Mouse (Mus musculus): Measurements from ENCODE around the gene Gm21852. TPM values are rescaled to one million over a fixed set of nuclear protein-coding genes. Genes with fewer than 3 reads are reported as not detected.
"Not testable (repeated sequence)": the region's sequence is repeated elsewhere in the genome, so short reads cannot be mapped to it uniquely, and the experiment has no call there.

Gm21852 gene
- not detected in 2 replicates for polyA plus RNA-seq (2014; fragmentation: Nextera tagmentation; extraction: Ambion mirVana)

- not testable (repeated sequence) for DNase-seq (ENCODE audit: low spot score); H3K9me3 ChIP-seq (replicated peaks; ENCODE audit: control insufficient read depth, low read length)
- WGBS, result no CpG with 5 or more reads among the region's 3 CpGs
These were observed at the start of gene Gm21852 for GRCm38 (mm10) chrY:40651896-40652295. Gene Gm21852, minus strand, starts transcription at chrY:40651996.

More at GRCm38 (mm10) chrY:40651896-40652295, at the start of gene Gm21852:
- not testable (repeated sequence) for H3K36me3 ChIP-seq (replicated peaks; ENCODE audit: control insufficient read depth, insufficient read depth, low read depth, low read length); H3K4me2 ChIP-seq (ENCODE audit: low read depth, low read length); H3K9ac ChIP-seq (replicated peaks; ENCODE audit: low read length); H3K4me3 ChIP-seq (ENCODE audit: low read depth, low read length); ATAC-seq (replicated peaks; ENCODE audit: insufficient number of reproducible peaks, low FRiP score, low TSS enrichment, low read depth); H3K27ac ChIP-seq (replicated peaks; ENCODE audit: low read depth, low read length); H3K27me3 ChIP-seq (ENCODE audit: control insufficient read depth, insufficient read depth, low read length); H3K4me1 ChIP-seq (ENCODE audit: control insufficient read depth, insufficient read depth, low read length)

Small RNA genes lying within 50 kb of the gene (microRNA-seq; reads per million reads assigned to microRNA genes)
- gene Gm27466 (ENCODE audit: borderline number of aligned reads), result not detected
- not detected for gene Gm28018 (ENCODE audit: borderline number of aligned reads)

Other genes with a start within 250 kb of the Gm21852 start
- gene Gm21797, start 123.8 kb upstream of the Gm21852 start, polyA plus RNA-seq (2014; fragmentation: Nextera tagmentation; extraction: Ambion mirVana), result not detected in 2 replicates
- not detected in 2 replicates for gene Gm20795, start 152.9 kb upstream of the Gm21852 start, polyA plus RNA-seq (2014; fragmentation: Nextera tagmentation; extraction: Ambion mirVana)